Mouse (Mus musculus) urinary bladder, postnatal 10 days (tissue): Measurements from ENCODE around the gene Rbmxl1.

ENCODE experiments used
- DNase-seq: peaks from one replicate; pipeline ENCODE4 v3.0.0; 2022; ENCODE audit warnings: low spot score

The Rbmxl1 gene

GRCm38 (mm10) chr8:78493031-78493430 is 15.7 kb downstream of the Rbmxl1 start:
- DNase-seq: no peak

GRCm38 (mm10) chr8:78489733-78490132 is 19.0 kb downstream of the Rbmxl1 start:
- DNase-seq: no peak

DNA sequence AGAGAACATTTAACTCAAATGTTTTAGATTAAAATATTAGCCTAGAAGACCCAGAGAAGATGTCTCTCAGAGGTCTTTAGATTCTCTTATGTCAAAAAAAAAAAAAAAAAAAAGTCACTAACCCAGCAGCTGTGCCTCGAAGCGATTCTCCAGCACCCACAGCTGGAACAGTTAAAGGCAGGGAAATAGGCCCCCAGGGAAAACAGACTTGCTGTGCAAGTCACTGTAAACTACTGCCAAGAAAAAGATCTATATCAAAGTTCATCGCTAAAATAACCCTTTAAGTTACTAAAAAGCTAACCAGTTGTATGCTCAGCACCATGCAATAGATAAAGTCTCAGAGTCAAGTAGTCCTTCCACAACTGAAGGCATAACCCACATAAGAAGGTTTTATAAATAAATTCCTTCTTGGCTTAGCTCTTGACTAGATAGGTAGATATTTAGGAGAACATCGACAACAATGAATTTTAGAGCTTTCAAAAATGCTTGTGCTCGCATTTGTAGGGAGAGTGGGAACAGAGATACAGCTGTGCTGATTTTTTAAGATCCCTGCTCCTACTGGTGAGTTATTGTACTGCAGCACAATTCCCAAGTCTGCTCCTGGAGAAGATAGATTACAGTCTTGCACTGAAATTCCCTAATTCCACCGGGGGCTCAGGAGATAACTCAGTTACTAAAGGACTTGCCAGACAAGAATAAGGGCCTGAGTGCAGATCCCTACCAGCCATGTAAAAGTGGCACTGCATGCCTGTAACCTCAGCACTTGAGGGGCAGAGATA is 31.5 kb downstream of the Rbmxl1 start:
- no peak for DNase-seq

GRCm38 (mm10) chr8:78467889-78468288 is 40.8 kb downstream of the Rbmxl1 start:
- no peak for DNase-seq

GRCm38 (mm10) chr8:78463941-78464340 is 44.8 kb downstream of the Rbmxl1 start:
- DNase-seq: no peak

- no peak for DNase-seq
Measured at GRCm38 (mm10) chr8:78456441-78456840, 52.3 kb downstream of the Rbmxl1 start.
